Mouse (Mus musculus): ENCODE data around the gene Prg3. TPM values are rescaled to one million over a fixed set of nuclear protein-coding genes. Genes with fewer than 3 reads are reported as not detected.

The Prg3 gene
- total and polyA plus RNA-seq, 3 experiments: not detected

DNA sequence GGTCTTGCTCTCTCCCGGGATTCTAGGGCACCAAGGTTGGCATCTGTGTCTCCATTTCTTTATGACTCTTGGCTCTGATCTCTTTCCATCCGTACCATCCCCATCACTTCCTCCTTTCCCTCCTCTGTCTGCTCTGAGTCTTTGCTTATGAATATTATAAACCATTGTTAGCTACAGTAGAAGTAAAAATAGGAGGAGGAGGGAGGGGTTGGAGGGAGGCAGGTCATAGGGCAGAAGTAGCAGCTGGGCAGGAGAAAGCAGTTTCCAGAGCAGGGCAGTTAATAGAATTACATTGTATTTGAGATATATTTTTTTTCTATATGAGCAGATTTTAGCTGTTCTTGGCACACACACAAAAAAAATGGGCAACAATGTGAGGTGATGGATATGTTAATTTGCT is 39.3 kb upstream of the Prg3 start:
- dilution Hi-C loops (cut with MboI; ENCODE audit: extremely low pct_ligation_motif_present, extremely low pct_unique_long_range_greater_than_20kb, low sequenced_read_pairs): no loop called here
- DNase-seq (ENCODE audit: extremely low read depth): no peak
- no peaks in the 10 kb centered on the region for H3K9me3 ChIP-seq (replicated peaks; ENCODE audit: low read length)

GRCm38 (mm10) chr2:84951027-84951426 is 37.0 kb upstream of the Prg3 start:
- Histone ChIP-seq H3K4me1 (ENCODE audit: control insufficient read depth in 1 of 2, insufficient read depth in 2 of 2) (peaks cover 9 to 71% of the 10 kb centered on the region in 2 experiments; a peak in 3 of 4 replicates), H3K4me2 (ENCODE audit: insufficient read depth, low read depth, poor library complexity, severe bottlenecking) (no peak overlapping the region), H3K9me3 (replicated peaks; ENCODE audit: low read length) (no peaks in the 10 kb centered on the region), H3K27me3 (replicated peaks) (no peaks in the 10 kb centered on the region), H3K79me2 (replicated peaks; ENCODE audit: control insufficient read depth, extremely low read depth, insufficient read depth, poor library complexity, severe bottlenecking) (peaks cover 2% of the 10 kb centered on the region), H3K27ac (ENCODE audit: insufficient read depth, low read depth) (no peak overlapping the region), H3K4me3 (replicated peaks in 1 of 3; ENCODE audit: low read depth in 2 of 3, low read length in 2 of 3, poor library complexity in 1 of 3) (no peak overlapping the region), H3K9ac (ENCODE audit: insufficient read depth, low read depth) (no peak overlapping the region), H3K36me3 (replicated peaks in 1 of 2; ENCODE audit: control insufficient read depth in 1 of 2, insufficient read depth in 1 of 2, low read length in 1 of 2) (peaks cover 82 to 95% of the 10 kb centered on the region in 2 experiments)
- no peak for DNase-seq (ENCODE audit: extremely low read depth)
- TF ChIP-seq EP300 (IDR thresholded peaks at IDR 0.05; ENCODE audit: low read length) (no peak), CTCF (conservative IDR thresholded peaks at IDR 0.05 in 1 of 2, IDR thresholded peaks at IDR 0.05 in 1 of 2; ENCODE audit: low read depth in 2 of 2, low read length in 2 of 2) (no peak), TCF12 (IDR thresholded peaks at IDR 0.05; ENCODE audit: low read depth, low read length) (no peak), ZKSCAN1 (IDR thresholded peaks at IDR 0.05; ENCODE audit: borderline replicate concordance, low read depth, low read length) (no peak), BHLHE40 (IDR thresholded peaks at IDR 0.05; ENCODE audit: low read depth, low read length) (no peak), POLR2AphosphoS2 (IDR thresholded peaks at IDR 0.05; ENCODE audit: low read depth, low read length) (no peak), POLR2A (IDR thresholded peaks at IDR 0.05; ENCODE audit: low read depth, low read length) (no peak), HCFC1 (IDR thresholded peaks at IDR 0.05; ENCODE audit: low read depth, low read length) (no peak), CHD1 (IDR thresholded peaks at IDR 0.05; ENCODE audit: low read depth, low read length) (no peak), RAD21 (IDR thresholded peaks at IDR 0.05; ENCODE audit: low read depth, low read length) (no peak), MAX (IDR thresholded peaks at IDR 0.05; ENCODE audit: low read length) (no peak), KAT2A (IDR thresholded peaks at IDR 0.05; ENCODE audit: insufficient replicate concordance, low read length) (no peak), CHD2 (IDR thresholded peaks at IDR 0.05; ENCODE audit: low read length) (no peak), MAFK (IDR thresholded peaks at IDR 0.05; ENCODE audit: insufficient replicate concordance, low read length) (no peak), SIN3A (IDR thresholded peaks at IDR 0.05; ENCODE audit: low read length) (no peak)
- dilution Hi-C loops (cut with MboI; ENCODE audit: extremely low pct_ligation_motif_present, extremely low pct_unique_long_range_greater_than_20kb, low sequenced_read_pairs): no loop called here
- in situ Hi-C loops (cut with MboI; ENCODE audit: low pct_ligation_motif_present, low pct_unique_long_range_greater_than_20kb, low sequenced_read_pairs): no loop called here

More for the DNA sequence above, 39.3 kb upstream of the Prg3 start:
- Histone ChIP-seq H3K4me1 (ENCODE audit: control insufficient read depth in 1 of 2, insufficient read depth in 2 of 2) (peaks cover 7 to 72% of the 10 kb centered on the region in 2 experiments; a peak in 3 of 4 replicates), H3K79me2 (replicated peaks; ENCODE audit: control insufficient read depth, extremely low read depth, insufficient read depth, poor library complexity, severe bottlenecking) (peaks cover 6% of the 10 kb centered on the region), H3K9ac (ENCODE audit: insufficient read depth, low read depth) (no peak overlapping the region), H3K27ac (ENCODE audit: insufficient read depth, low read depth) (no peak overlapping the region), H3K27me3 (replicated peaks) (no peaks in the 10 kb centered on the region), H3K4me2 (ENCODE audit: insufficient read depth, low read depth, poor library complexity, severe bottlenecking) (no peak overlapping the region), H3K36me3 (replicated peaks in 1 of 2; ENCODE audit: control insufficient read depth in 1 of 2, insufficient read depth in 1 of 2, low read length in 1 of 2) (peaks cover 82 to 98% of the 10 kb centered on the region in 2 experiments), H3K4me3 (replicated peaks in 1 of 3; ENCODE audit: low read depth in 2 of 3, low read length in 2 of 3, poor library complexity in 1 of 3) (no peak overlapping the region)
- in situ Hi-C loops (cut with MboI; ENCODE audit: low pct_ligation_motif_present, low pct_unique_long_range_greater_than_20kb, low sequenced_read_pairs): no loop called here
- TF ChIP-seq TBP (conservative IDR thresholded peaks at IDR 0.05; ENCODE audit: low read depth, low read length): no peak

GRCm38 (mm10) chr2:84952251-84952650 is 35.8 kb upstream of the Prg3 start:
- peaks cover 81 to 95% of the 10 kb centered on the region in 2 experiments for H3K36me3 ChIP-seq (replicated peaks in 1 of 2; ENCODE audit: control insufficient read depth in 1 of 2, insufficient read depth in 1 of 2, low read length in 1 of 2)
- peak overlapping the region; percentile 71 for H3K27ac ChIP-seq (ENCODE audit: insufficient read depth, low read depth)
- peaks cover 2% of the 10 kb centered on the region for H3K79me2 ChIP-seq (replicated peaks; ENCODE audit: control insufficient read depth, extremely low read depth, insufficient read depth, poor library complexity, severe bottlenecking)
- DNase-seq (ENCODE audit: extremely low read depth): no peak
- no peak overlapping the region for H3K9ac ChIP-seq (ENCODE audit: insufficient read depth, low read depth)
- TF ChIP-seq HCFC1 (IDR thresholded peaks at IDR 0.05; ENCODE audit: low read depth, low read length): no peak
- peak; percentile 88 for TF ChIP-seq ZNF384 (IDR thresholded peaks at IDR 0.05; ENCODE audit: low read depth, low read length)
- H3K4me2 ChIP-seq (ENCODE audit: insufficient read depth, low read depth, poor library complexity, severe bottlenecking): peak overlapping the region; percentile 33
- dilution Hi-C loops (cut with MboI; ENCODE audit: extremely low pct_ligation_motif_present, extremely low pct_unique_long_range_greater_than_20kb, low sequenced_read_pairs): no loop called here
- peaks cover 12 to 72% of the 10 kb centered on the region in 2 experiments for H3K4me1 ChIP-seq (ENCODE audit: control insufficient read depth in 1 of 2, insufficient read depth in 2 of 2)
- H3K27me3 ChIP-seq (replicated peaks): no peaks in the 10 kb centered on the region
- H3K9me3 ChIP-seq (replicated peaks; ENCODE audit: low read length): no peaks in the 10 kb centered on the region
- no peak overlapping the region for H3K4me3 ChIP-seq (replicated peaks in 1 of 3; ENCODE audit: low read depth in 2 of 3, low read length in 2 of 3, poor library complexity in 1 of 3)
- in situ Hi-C loops (cut with MboI; ENCODE audit: low pct_ligation_motif_present, low pct_unique_long_range_greater_than_20kb, low sequenced_read_pairs): no loop called here

All from CH12.LX (cell line).